Mouse (Mus musculus) liver, embryonic 16.5 days (tissue): ENCODE data around the gene Gpank1. TPM values are rescaled to one million over a fixed set of nuclear protein-coding genes. Genes with fewer than 3 reads are reported as not detected.
"Not testable (repeated sequence)": the region's sequence is repeated elsewhere in the genome, so short reads cannot be mapped to it uniquely, and the experiment has no call there.

Experiments
- ATAC-seq: fragments of 200-750 bp; cut with Nextera tagmentation; 2 replicates; pipeline ENCODE4 v1.8.0; 2017; ENCODE audit warnings: low read depth, mild to moderate bottlenecking, moderate number of reproducible peaks, moderate library complexity
- H3K27ac ChIP-seq: fragments of 300-500 bp; sonication (generic); 2 replicates; pipeline ENCODE4 v1.5.1; 2014; ENCODE audit warnings: mild to moderate bottlenecking, low read length
- H3K27me3 ChIP-seq: fragments of 300-500 bp; sonication (generic); 2 replicates; pipeline ENCODE4 v1.6.1; 2014; ENCODE audit warnings: low read depth, low read length, mixed read lengths; ENCODE audit not compliant: control insufficient read depth, insufficient read depth
- H3K36me3 ChIP-seq: fragments of 300-500 bp; sonication (generic); 2 replicates; pipeline ENCODE4 v1.6.1; 2014; ENCODE audit warnings: mild to moderate bottlenecking; ENCODE audit not compliant: control insufficient read depth, insufficient read depth
- H3K4me1 ChIP-seq: fragments of 300-500 bp; sonication (generic); 2 replicates; pipeline ENCODE4 v1.6.1; 2014; ENCODE audit warnings: low read depth, low read length, mixed read lengths; ENCODE audit not compliant: control insufficient read depth
- H3K4me2 ChIP-seq: fragments of 300-500 bp; sonication (generic); 2 replicates; pipeline ENCODE4 v1.6.1; 2014; ENCODE audit warnings: low read depth, low read length, mixed read lengths
- H3K4me3 ChIP-seq: fragments of 300-500 bp; sonication (generic); 2 replicates; pipeline ENCODE4 v1.5.1; 2014; ENCODE audit warnings: low read depth, mild to moderate bottlenecking, low read length
- H3K9ac ChIP-seq: fragments of 300-500 bp; sonication (generic); 2 replicates; pipeline ENCODE4 v1.6.1; 2014; ENCODE audit warnings: low read depth, low read length
- H3K9me3 ChIP-seq: fragments of 300-500 bp; sonication (generic); replicated peaks from 2 replicates; pipeline ENCODE4 v1.6.1; 2016; ENCODE audit warnings: low read length; ENCODE audit not compliant: control insufficient read depth
- WGBS: fragments of 180-500 bp; shearing (Covaris S2); extraction: QIAGEN DNeasy Blood & Tissue Kit; methylation state at CpG from one replicate; pipeline ENCODE4 v1.1.7; 2014; ENCODE audit not compliant: insufficient replicate concordance; 5-methylcytosine and 5-hydroxymethylcytosine counted together
- polyA plus RNA-seq: library from polyadenylated mRNA; unstranded; fragments of >200 nt; fragmentation: Nextera tagmentation; extraction: Ambion mirVana; gene quantifications from 2 replicates; pipeline ENCODE4 v1.2.1, GENCODE M21; 2015

Gene Gpank1
- polyA plus RNA-seq, 1 experiment from 2014 or later = 12.9 TPM

DNA sequence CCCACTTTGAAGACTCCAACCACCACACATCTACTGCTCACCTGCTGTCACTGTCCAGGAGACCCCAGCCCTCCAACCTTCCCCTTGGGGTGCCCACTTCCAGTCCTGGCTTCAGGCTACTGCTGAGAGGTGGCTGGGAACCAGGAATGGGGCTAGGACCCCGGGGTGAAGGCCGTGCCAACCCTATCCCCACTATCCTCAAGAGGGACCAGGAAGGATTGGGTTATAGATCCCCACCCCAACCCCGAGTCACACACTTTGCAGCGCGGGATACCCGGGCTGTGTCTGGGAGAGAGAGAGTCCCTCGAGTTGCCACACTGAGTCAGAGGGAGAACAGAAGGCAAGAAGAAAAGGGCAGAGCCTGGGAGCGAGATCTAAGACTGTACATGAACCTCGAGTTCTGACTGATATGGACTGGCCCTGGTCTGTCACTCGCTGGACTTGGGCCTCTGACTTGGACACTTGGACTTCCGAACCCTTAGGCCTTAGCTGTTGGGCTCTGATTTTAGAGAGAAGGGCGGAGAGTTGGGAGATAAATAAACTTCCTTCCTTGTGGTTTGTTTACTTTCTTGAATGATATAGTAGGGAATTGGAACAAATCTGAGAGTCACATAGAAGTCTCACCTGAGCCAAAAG, 3.1 kb downstream of the Gpank1 start:
- not testable (repeated sequence) for H3K4me2 ChIP-seq, H3K9me3 ChIP-seq, H3K4me3 ChIP-seq, H3K36me3 ChIP-seq, H3K27me3 ChIP-seq, H3K9ac ChIP-seq, ATAC-seq
- Histone ChIP-seq H3K4me1 (peaks cover 37% of the 10 kb centered on the region), H3K27ac (0 out of 2 replicates have a peak overlapping the region, but pooled peaks have one; percentile 2)
- 75% methylated on average over 12 of the region's 12 CpGs for WGBS

DNA sequence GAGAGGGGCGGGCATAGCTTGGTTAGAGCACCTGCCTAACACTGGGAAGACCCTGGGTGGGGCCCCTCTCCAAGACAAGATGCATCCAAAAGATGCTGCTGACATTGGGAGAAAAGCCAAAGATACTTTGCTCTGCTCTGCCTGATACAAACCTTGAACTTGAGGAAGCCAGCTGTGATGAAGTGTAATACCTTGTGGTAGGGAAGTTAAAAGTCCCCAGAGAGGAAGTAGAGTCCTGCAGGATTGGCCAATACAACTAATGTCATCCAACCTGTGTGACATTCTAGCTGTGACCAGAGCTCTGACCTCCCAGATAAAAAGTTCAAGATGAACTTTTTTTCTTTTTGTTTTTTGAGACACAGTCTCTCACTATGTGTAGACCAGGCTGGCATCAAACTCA, 3.8 kb downstream of the Gpank1 start:
- H3K4me1 ChIP-seq = peaks cover 33% of the 10 kb centered on the region
- no peak overlapping the region for H3K4me3 ChIP-seq
- H3K27me3 ChIP-seq = no peaks in the 10 kb centered on the region
- peak overlapping the region; percentile 92 for H3K27ac ChIP-seq
- H3K9me3 ChIP-seq = no peaks in the 10 kb centered on the region
- H3K36me3 ChIP-seq = peaks cover 6% of the 10 kb centered on the region; the same call in 1 of the 2 replicates
- ATAC-seq = no peak
- H3K9ac ChIP-seq = no peak overlapping the region
- H3K4me2 ChIP-seq = peak overlapping the region; percentile 89; the same call in 1 of the 2 replicates
- WGBS = 62% methylated on average over 1 of the region's 1 CpGs

DNA sequence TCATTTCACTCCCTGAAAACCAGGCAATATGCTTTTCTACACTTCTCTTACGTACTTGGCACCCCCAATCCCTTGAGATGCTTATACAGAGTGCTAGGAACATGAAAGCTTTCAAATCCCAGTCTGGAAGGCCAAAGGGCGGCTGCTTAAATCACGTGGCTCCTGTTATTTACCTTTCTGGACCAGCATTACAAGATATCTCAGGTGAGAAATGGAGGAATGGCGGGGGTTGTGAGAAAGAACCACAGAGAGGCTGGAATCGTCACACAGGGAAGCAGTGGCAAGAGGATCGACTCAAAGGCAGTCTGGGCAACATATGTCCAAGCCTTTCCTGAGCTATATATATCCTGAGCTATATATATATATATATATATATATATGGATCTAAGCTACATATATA, 4.3 kb downstream of the Gpank1 start:
- no peak for ATAC-seq
- Histone ChIP-seq H3K27ac (peak overlapping the region; percentile 92), H3K4me3 (peak overlapping the region; percentile 78), H3K36me3 (peaks cover 6% of the 10 kb centered on the region; the same call in 1 of the 2 replicates), H3K4me2 (peak overlapping the region; percentile 89), H3K4me1 (peaks cover 31% of the 10 kb centered on the region), H3K9ac (peak overlapping the region; percentile 81), H3K27me3 (no peaks in the 10 kb centered on the region), H3K9me3 (no peaks in the 10 kb centered on the region)
- 38% methylated on average over 6 of the region's 6 CpGs for WGBS

DNA sequence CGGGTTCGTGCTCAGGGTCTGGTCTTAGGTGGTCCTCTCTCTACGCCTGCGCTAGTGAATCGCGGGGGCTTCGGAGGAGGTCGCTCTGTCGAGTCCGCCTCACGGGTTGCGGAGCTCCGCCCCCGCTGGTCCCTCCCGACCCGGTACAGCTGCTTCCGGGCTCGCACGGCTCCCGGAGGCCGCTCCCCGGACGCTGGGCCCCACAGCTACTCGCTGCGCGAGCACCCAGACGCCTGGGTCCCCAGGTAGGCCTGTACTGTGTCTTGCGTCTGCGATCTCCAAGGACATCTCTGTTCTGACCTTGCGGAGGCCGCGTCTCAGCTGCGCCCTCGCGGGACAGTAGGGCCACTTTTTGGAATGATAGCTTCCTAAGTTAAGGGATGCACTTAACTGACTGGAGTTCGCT, 5.0 kb downstream of the Gpank1 start, which contains the start of gene D17H6S53E:
TSS of gene D17H6S53E (plus strand) at position 168 of the 406 bp plus-strand sequence.
- peak within 1 kb of the TSS; percentile 78 for H3K4me3 ChIP-seq
- peaks cover 31% of the 10 kb centered on the region for H3K4me1 ChIP-seq
- peak within 1 kb of the TSS; percentile 81 for H3K9ac ChIP-seq
- peak within 1 kb of the TSS; percentile 92 for H3K27ac ChIP-seq
- no peaks in the 10 kb centered on the region for H3K9me3 ChIP-seq
- peaks cover 6% of the 10 kb centered on the region; the same call in 1 of the 2 replicates for H3K36me3 ChIP-seq
- H3K4me2 ChIP-seq = peak within 1 kb of the TSS; percentile 89
- WGBS = 0% methylated on average over 36 of the region's 36 CpGs
- no peaks in the 10 kb centered on the region for H3K27me3 ChIP-seq
- ATAC-seq = peak; percentile 71

DNA sequence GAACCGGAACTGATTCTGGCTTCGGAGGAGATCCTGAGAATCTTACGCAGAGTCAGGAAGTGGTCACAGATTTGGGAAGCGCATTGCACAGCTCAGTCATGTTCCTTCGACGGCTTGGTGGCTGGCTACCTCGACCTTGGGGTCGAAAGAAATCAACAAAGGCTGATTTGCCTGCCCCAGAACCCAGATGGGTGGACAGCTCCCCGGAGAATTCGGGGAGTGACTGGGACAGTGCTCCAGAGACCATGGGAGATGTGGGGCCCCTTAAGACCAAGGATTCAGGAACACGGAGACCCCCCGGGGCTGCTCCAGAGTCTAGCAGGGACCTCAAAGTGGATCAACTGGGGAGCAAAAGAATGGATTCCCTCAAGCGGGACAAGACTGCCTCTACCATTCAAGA, 5.8 kb downstream of the Gpank1 start:
- Histone ChIP-seq H3K27ac (peak overlapping the region; percentile 92), H3K27me3 (no peaks in the 10 kb centered on the region), H3K4me2 (peak overlapping the region; percentile 89), H3K36me3 (peaks cover 6% of the 10 kb centered on the region; the same call in 1 of the 2 replicates), H3K9me3 (no peaks in the 10 kb centered on the region), H3K4me3 (peak overlapping the region; percentile 78), H3K4me1 (peaks cover 28% of the 10 kb centered on the region), H3K9ac (peak overlapping the region; percentile 81)
- ATAC-seq = no peak
- 50% methylated on average over 13 of the region's 13 CpGs for WGBS

DNA sequence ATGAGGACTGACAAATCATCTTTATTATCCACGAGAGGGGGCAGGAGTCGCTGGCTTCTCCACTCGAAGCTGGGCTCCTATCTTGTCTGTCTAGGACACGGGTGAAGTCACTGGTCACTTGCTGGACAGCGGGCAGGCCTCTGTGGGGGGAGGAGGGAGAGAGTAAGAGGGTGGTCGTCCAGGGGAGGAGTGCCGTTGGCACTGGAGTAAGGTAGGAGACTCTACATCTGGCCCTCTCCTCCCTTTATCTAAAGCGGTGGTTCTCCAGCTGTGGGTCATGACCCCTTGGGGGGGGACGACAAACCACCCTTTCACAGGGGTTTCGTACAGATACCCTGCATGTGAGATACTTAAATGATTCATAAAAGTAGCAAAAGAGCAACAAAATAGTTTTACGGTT, 7.7 kb downstream of the Gpank1 start:
- H3K9me3 ChIP-seq = no peaks in the 10 kb centered on the region
- no peaks in the 10 kb centered on the region for H3K27me3 ChIP-seq
- no peak overlapping the region for H3K4me2 ChIP-seq
- no peak overlapping the region for H3K9ac ChIP-seq
- no peak overlapping the region for H3K27ac ChIP-seq
- H3K36me3 ChIP-seq = 0 out of 2 replicates have a peak, but pooled peaks cover under 1% of the 10 kb centered on the region
- peaks cover 24% of the 10 kb centered on the region for H3K4me1 ChIP-seq
- 71% methylated on average over 11 of the region's 11 CpGs for WGBS
- ATAC-seq = no peak
- H3K4me3 ChIP-seq = no peak overlapping the region

DNA sequence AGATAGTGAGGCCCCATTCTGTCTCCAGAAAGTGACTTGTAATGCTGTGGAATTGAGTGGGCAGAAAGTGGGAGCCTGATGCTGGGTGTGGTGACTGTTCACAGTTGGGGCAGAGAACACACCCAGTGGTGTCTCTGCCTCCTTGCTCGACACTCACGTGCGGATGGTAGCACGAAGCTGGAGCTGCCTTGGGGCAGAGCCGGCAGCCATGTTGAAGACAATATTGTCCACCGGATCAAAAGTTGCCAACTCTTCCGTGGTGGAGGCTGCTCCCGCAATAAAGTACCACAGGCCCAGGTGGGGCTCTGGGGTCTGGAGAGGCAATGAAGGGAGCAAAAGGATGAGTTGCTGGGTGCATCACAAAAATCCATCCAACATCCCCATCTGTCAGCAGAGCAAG, 9.8 kb downstream of the Gpank1 start:
- Histone ChIP-seq H3K27ac (peak overlapping the region; percentile 51), H3K4me2 (peak overlapping the region; percentile 30), H3K4me1 (peaks cover 24% of the 10 kb centered on the region), H3K27me3 (no peaks in the 10 kb centered on the region), H3K9me3 (no peaks in the 10 kb centered on the region), H3K4me3 (peak overlapping the region; percentile 52), H3K9ac (peak overlapping the region; percentile 37), H3K36me3 (no peaks in the 10 kb centered on the region)
- no peak for ATAC-seq
- 75% methylated on average over 8 of the region's 8 CpGs for WGBS

DNA sequence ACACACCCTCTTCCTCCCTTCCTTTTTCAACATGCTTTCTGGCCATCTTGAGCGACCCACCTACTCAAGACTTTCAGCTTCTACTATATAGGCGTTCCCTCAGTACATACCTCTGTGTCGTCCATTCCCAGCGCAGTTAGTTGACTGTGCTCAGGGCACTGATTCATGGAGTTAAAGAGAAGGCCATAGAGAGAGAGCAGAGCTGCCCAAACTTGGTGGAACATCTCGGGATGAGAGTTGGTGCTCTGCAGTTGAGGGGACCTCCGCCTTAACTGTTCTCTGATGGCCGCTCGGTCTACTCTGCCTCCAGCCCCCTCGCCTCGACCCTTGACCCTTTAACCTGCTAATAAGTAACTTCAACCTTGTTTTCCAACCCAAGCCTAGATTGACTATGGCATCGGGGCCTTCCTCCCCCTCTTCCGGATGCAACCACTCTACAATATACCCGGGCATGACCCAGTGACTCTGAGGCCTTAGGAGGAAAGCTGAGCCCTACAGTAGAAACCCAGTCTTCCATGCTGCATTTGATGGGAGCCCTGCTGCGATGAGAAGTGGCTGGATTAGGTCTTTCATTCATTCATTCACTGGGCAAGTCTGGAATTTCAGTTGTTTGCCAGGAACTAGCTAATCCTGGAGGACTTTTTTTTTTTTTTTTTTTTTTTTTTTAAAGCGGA, 10.4 kb downstream of the Gpank1 start, which contains the start of gene Apom:
TSS of gene Apom (minus strand) at position 551 of the 674 bp plus-strand sequence.
- peak within 1 kb of the TSS; percentile 30 for H3K4me2 ChIP-seq

DNA sequence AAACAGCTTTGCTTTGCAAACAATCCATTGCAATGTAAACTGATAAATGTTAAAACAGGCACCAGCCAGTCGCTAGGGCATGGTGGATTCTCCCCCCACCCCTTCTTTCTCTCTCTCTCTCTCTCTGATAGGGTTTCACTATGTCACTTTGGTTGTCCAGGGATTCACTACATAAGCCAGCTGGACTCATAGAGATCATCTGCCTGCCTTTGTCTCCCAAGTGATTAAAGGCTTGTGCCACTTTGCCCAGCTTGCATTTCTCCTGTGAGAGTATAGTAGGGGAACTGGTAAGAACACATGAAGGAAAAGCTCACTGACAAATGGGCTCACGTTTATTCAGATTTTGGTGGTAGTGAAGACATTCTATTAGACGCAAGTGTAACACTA, 10.9 kb downstream of the Gpank1 start:
- Histone ChIP-seq H3K4me2 (no peak overlapping the region), H3K4me3 (no peak overlapping the region), H3K9me3 (no peaks in the 10 kb centered on the region), H3K27me3 (no peaks in the 10 kb centered on the region), H3K4me1 (peaks cover 25% of the 10 kb centered on the region), H3K36me3 (no peaks in the 10 kb centered on the region), H3K27ac (peak overlapping the region; percentile 5; the same call in 1 of the 2 replicates), H3K9ac (no peak overlapping the region)
- 60% methylated on average over 3 of the region's 3 CpGs for WGBS
- ATAC-seq = no peak

More for the DNA sequence above, 10.4 kb downstream of the Gpank1 start, which contains the start of gene Apom:
- Histone ChIP-seq H3K36me3 (no peaks in the 10 kb centered on the region), H3K9ac (peak within 1 kb of the TSS; percentile 37), H3K4me1 (peaks cover 26% of the 10 kb centered on the region), H3K27ac (peak within 1 kb of the TSS; percentile 51), H3K9me3 (no peaks in the 10 kb centered on the region), H3K4me3 (peak within 1 kb of the TSS; percentile 52), H3K27me3 (no peaks in the 10 kb centered on the region)
- 62% methylated on average over 15 of the region's 15 CpGs for WGBS
- peak; percentile 25 for ATAC-seq
